Mouse (Mus musculus) thymus, adult 2 months (tissue): ENCODE data around the gene Trpm4.

Experiments
- CTCF ChIP-seq: fragments of 200-500 bp; IDR thresholded peaks from 2 replicates; pipeline ENCODE4 v1.5.1; 2012; ENCODE audit warnings: mild to moderate bottlenecking, control low read depth, low read length, moderate library complexity, borderline replicate concordance; ENCODE audit not compliant: control insufficient read depth, poor library complexity, insufficient read depth; ENCODE audit errors: extremely low read depth
- POLR2A ChIP-seq: fragments of 200-500 bp; IDR thresholded peaks from 2 replicates; pipeline ENCODE4 v1.6.1; 2012; ENCODE audit warnings: mild to moderate bottlenecking, low read length, control low read depth, moderate library complexity; ENCODE audit not compliant: control insufficient read depth, poor library complexity, insufficient read depth; ENCODE audit errors: extremely low read depth

DNA sequence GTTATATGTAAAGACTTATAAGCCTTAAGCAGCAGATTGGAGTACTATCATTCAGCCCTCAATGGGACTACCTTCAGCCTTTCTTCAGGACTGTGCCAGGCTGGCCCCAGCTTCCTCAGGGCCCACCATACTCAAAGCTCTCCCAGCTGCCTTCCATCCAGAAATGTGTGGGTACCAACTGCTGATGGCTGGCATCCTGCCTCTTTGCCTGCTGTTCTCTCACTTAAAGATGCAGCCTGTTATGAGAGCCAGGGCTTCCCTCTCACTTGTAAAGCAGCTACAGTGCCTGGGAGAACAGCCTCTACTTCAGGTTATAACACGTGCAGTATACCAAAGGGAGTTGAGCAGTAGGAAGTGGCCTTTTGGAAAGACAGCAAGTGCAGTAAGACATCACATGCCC lies 42.5 kb upstream of the Trpm4 start:
- TF ChIP-seq POLR2A = no peak
- no peak for TF ChIP-seq CTCF
